Mouse (Mus musculus): ENCODE measurements around the gene Zscan10.
"Not testable (repeated sequence)": the region's sequence is repeated elsewhere in the genome, so short reads cannot be mapped to it uniquely, and the experiment has no call there.

Zscan10 gene

DNA sequence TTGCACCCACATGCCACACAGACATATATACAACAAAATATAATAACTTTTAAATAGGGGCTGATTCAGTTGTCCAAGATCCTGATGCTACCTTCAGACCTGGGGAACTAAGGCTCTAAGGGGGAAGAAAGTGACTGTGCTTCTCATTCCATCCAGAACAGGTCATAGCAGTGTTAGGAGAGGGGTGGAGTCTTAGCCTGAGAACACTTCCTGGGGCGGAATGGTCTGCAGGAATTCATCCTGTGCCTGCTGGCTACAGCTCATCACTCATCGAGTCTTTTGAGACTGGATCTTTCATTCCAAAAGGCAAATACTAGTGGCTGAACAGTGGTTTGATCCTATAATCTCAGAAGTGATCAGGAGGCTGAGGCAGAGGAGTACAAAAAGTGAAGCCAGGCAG lies 13.4 kb upstream of the Zscan10 start:
- peak; percentile 72 for DNase-seq (ENCODE audit: low read depth, low spot score)

DNA sequence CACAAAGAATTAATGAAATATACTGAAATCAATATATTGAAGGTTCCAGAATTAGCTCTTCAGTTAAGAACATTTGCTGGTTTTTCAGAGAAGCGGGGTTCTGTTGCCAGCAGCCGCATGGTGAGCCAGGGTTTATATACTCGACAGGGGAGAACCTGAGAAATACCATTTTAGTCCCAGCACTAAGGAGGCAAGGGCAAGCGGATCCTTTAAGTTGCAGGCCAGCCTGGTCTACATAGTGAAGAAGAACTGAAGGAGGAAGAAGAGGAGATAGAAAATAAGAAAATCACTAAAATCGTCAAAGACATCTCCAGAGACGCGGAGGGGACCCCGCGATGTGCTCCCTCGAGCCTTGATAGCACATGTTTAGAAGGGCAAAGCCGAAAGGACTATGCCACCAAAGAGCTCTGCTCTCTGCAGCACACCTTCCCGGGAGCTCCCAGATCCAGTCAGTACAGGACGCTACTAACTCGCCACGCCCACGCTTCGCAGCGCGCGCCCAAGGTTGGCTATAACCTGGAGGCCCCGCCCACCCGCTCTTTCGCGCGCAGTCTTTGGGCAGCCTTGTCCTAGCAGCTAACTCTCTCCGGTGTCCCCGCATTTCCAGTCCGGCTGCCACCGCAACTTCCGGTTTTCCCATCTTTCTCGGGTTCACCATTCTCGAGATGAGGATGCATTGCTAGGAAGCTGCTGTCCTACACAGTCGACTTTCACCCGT lies 8.3 kb upstream of the Zscan10 start:
- peak; percentile 99 for DNase-seq (ENCODE audit: low read depth, low spot score)

DNA sequence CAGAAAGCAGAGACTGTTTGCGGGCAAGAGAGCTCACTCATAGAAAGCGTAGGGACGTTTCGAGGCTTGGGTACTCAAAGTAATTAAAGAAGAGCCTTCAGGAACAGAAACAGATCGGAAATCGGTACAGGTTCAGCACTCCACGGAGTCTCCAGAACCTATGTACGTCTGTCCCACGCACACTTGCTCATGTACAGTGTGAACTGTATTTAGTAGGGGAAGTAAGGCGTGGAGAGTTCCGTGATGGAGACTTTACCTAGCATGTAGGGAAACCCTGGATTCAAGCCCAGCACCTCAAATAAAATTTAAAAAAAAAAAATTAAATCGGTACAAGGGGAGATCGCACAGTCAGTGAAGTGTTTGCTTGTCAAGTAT lies 7.7 kb upstream of the Zscan10 start:
- no peak for DNase-seq (ENCODE audit: low read depth, low spot score)

DNA sequence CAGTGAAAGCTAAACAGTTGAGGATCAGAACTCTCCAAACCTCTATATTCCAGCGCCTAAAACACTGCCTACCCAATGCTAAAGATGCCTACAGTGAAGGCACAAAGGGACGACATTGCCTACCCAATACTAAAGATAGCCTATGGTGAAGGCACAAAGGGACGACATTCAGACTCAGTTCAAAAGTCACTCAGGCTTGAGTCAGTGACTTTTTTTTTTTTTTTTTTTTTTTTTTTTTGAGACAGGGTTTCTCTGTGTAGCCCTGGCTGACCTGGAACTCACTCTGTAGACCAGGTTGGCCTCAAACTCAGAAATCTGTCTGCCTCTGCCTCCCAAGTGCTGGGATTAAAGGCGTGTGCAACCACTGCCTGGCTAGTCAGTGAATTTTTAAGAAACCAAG lies 5.5 kb upstream of the Zscan10 start:
- DNase-seq (ENCODE audit: low read depth, low spot score), result not testable (repeated sequence)

DNA sequence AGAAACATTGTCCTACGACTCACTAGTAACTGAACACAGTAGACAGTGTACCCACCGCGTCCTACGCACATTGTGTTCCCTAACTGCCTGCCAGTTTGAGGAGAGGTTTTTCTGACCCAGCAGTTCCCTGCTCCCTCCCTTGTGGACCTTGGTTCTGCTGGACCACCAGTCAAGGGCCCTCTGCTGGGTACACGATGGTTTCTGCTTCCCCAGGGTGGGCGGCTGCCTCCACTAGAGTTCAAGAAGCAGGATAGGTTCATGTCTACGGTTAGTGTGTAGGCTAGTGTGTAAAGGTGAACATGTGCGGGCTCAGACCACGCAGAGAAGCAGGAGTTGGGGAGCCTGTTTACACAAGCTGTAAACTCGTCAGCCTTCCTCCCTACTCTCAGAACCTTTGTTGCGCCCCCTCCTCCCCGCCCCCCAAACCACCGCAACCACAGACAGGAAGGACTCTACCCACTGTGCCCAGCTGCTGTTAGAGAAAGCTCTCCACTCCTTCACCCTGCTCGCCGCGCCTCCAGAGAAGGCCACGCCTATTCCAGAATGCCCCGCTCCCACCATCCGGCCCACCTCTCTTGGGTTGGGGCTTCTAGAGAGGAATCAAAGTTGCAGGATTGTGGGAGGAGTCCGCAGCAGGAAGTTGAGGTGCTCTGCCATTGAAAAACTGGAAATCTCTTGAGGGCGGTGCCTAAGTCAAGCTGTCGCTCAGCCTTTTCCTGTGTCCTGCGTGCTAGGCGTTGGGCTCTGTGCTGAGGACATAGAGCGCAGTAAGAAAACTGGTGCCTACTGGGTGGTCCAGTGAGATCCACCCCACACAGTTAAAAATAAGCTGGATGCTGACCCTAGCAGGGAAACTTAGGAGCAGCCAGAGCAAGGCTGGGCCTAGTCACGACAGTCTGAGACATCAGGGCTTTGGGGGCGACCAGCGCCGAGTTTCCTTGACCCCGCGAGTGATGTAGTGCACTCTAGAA lies 1.8 kb upstream of the Zscan10 start, which contains the start of gene Zfp13:
Zfp13 (minus strand) TSS at position 906 of the 971 bp plus-strand sequence.
- peak; percentile 100 for DNase-seq (ENCODE audit: low read depth, low spot score)

DNA sequence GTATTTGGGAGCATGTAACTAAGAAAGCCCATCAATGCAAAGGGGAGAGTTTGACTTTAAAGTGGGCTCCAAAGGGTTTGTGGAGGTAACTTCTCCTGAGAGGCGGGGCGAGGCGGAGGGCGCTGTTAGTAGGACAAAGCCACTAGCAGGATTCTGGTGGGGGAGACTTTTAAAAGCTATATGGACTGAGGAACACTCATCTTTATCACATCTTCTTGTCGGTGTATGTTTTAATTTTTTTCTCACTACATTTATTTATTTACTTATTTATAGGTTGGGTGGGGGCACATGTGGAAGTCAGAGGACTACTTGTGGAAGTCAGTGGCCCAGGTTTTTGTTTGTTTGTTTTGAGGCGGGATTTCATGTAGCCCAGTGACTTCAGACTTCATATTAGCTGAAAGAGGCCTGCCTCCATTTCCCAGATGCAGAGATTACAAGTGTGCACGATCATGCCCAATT lies 1.0 kb upstream of the Zscan10 start:
- peak; percentile 87 for DNase-seq (ENCODE audit: low read depth, low spot score)

DNA sequence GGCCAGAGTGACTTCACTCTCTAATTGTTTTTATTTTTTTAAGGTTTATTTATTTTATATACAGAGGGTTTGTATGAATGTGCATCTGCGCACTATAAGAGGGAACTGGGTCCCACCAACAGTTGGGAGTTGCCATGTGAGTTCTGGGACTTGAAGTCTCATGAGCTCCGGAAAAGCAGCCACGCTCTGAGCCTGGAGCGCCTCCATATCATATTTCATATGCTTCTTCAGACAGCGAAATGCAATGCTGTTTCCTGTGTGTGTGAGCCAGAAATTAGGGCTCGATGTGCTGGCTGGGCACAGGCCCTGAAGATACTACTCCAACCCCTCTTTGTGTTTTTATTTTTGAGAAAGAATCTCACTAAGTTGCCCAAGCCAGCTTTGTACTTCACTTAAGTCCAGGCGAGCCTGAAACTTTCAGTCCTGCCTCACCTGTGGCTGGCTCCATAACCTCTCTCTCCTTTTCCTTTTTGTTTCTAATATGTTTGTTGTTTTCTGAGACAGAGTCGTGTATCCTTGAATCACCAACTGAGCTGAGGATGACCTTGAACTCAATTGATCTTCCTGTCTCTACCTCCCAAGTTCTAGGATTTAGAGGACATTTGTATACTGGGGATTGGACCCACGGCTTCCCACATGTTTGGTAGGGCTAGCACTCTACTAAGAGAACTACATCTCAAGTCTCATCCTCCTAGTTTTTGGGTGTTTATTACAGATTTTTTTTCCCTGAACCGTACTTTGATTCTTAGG lies 1.4 kb downstream of the Zscan10 start:
- DNase-seq (ENCODE audit: low read depth, low spot score), result peak; percentile 80

DNA sequence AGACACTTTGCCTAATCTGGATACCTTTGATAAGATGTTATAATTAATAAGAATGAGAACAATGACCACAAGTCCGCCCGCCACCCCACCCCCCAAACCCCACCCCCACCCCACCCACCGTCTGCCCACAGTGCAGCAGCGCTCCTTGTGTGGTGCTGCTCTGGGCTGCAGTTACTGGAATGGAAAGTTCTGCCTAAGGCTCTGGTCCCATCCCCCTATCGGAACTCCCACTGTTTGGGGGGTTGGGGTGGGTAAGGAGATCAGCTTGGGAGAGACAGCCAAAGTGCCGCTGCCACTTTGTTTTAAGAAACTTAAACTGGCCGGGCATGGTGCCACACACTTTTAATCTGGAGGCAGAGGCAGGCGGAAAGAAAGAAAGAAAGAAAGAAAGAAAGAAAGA lies 2.4 kb downstream of the Zscan10 start:
- DNase-seq (ENCODE audit: low read depth, low spot score), result peak; percentile 86

DNA sequence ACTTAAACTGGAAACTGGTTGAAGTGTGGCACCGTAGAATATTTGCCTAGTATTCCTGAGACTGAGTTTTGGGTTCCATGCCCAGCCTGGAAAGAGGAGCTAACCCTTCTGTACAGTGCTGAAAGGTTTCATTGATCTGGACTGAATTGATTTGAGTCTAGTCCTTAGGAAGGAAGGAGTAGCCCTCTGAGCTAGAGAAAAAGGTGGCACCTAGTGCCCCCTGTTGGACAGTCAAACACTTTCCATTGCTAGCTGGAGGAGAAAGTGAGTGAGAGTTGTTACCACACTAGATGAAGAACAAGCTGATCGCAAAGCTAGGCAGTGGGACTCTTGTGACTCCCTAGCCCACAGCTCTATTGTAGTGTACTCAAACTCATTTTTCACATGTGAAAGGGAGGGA lies 2.9 kb downstream of the Zscan10 start:
- peak; percentile 94 for DNase-seq (ENCODE audit: low read depth, low spot score)

DNA sequence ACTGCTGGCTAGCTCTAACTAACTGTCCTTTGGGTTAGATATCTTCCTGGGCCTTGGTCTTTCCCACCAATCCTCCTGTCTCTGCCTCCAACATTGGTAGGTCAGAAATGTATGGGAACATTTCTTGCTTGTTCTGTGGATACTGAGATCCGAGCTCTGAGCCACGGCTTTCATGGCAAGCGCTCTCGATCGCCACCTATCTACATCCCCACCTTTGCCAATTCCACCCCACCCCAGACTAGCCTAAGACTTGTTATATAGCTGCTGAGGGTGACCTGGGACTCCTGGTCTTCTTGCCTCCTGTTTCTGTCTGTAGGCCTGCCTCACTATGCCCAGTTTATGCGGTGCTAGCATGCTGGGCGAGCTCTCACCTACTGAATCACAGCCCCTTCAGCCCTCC lies 3.7 kb downstream of the Zscan10 start:
- peak; percentile 80 for DNase-seq (ENCODE audit: low read depth, low spot score)

DNA sequence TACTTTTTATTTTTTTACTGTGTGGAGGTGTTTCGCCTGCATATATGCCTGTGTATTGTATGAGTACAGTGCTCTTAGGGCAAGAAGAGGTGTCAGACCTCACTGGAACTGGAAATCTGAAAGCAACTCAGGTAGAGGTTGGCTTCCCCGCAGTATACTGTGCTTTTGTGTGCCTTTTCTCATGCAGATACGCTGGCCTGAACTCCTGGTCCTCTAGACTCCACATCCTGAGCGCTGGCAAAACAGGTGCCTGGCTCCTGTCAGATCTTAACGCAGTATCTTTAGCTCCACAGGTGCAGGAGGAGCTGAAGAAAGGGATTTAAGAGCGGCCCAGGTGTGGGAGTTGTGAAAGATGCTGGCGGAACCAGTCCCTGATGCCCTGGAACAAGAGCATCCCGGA lies 4.6 kb downstream of the Zscan10 start:
- DNase-seq (ENCODE audit: low read depth, low spot score), result peak; percentile 76

DNA sequence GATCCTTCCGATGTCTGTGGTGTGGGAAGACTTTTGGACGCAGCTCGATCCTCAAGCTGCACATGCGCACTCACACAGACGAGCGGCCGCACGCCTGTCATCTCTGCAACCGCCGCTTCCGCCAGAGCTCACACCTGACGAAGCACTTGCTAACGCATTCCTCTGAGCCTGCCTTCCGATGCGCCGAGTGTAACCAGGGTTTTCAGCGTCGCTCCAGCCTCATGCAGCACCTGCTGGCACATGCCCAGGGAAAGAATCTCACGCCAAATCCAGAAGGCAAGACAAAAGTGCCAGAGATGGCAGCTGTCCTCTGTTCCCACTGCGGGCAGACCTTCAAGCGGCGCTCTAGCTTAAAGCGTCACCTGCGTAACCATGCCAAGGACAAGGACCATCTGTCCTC lies 9.0 kb downstream of the Zscan10 start:
- DNase-seq (ENCODE audit: low read depth, low spot score), result peak; percentile 70

DNA sequence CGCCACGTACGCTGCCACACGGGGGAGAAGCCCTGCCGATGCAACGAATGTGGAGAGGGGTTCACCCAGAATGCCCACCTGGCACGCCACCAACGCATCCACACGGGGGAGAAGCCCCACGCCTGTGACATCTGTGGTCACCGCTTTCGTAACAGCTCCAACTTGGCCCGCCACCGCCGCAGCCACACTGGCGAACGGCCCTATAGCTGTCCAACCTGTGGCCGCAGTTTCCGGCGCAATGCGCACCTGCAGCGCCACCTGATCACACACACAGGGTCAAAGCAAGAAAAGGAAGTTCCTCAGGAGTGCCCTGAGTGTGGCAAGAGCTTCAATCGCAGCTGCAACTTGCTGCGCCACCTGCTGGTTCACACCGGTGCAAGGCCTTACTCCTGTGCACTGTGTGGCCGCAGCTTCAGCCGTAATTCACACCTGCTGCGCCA lies 9.7 kb downstream of the Zscan10 start:
- peak; percentile 91 for DNase-seq (ENCODE audit: low read depth, low spot score)

DNA sequence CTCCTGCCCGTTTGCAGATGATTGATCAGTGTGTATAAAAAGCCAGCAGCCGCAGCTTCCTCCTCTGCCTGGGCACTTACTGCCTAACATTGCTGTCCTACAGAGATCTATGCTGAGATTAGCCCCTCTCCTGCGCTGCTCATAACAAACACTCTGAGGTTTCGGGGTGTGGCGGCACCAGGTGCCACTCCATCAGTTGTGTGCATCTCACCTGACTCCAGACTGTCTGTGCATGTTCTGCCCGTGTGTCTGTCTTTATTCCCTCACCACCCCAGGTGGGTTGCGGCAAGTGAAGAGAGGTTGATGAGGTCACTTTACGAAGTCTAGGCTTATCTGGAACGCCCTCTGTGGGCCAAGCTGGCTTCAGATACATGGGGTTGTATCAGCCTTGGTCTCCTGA lies 16.4 kb downstream of the Zscan10 start:
- no peak for DNase-seq (ENCODE audit: low read depth, low spot score)

DNA sequence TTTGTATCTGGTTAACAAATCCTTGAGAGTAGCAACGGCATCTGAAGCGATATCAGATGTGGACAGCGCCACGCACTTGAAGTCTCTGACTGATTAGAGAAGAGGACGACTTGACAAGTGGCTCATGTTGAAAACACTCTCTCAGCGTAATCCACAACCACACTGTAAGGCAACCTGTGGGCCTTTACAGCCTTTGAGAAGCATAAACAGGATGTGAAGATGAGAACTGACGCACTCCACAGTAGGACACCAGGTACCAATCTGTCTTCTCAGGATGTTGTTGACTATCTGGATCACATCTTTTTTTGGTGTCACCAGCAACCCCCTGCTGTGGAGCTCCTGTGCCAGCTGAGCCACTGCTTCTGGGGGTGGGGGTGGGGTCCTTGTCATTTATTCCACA lies 19.7 kb downstream of the Zscan10 start:
- DNase-seq (ENCODE audit: low read depth, low spot score), result no peak

DNA sequence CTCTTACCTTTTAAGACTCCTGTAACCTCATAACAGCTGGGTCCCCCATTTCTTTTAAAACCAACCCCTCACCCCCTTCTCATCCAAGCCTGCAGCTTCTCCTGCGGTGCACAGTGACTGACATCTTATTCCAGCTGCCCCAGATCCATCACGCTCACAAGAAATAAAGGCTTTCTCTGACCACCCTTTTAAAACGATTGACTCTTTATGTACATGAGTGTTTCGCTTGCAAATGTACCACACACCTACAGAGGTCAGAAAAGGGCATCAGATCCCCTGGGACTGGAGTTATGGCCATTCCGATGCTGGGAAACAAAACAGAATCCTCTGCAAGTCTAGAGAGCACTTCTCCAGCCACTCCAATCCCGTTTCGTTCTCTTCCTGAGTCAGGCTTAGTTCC lies 27.2 kb downstream of the Zscan10 start:
- peak; percentile 75 for DNase-seq (ENCODE audit: low read depth, low spot score)

DNA sequence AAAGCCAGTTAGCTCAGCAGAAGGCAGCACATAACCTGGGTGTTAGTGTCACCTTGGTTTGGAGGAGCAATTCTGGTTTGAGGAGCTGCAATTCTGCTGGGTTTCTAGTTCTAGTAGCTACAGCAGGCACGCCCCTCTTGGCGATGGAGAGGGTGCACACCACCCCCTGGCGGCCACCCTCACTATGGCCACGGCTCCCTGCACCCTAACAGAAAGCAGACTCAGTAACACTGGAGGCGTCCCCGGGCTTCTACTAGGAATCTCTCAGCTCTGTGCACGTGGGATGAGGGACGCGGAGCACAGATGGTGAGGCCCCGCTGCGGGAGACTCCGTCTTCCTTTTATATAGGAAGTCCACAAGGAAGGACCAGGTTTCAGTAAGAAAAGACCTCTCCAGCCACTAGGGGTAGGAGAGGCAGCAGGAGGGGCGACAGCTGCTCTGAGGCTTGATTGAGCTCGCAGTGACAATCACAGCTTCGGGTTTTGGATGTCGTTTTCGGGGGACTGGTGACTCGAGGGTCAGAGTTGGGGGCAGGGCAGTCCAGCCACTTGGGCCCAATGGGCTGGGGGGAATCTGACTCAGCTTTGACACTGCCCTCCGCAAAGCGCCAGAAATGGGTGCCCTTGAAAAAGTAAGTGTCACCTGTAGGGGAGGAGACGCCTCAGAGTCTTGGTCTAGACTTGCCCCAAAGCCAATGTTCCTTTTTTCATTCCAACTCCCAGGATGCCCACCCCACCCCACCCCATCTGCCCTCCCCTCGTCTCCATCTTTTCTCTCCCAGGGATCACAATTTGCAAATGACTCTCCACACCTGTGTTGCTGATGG lies 29.8 kb downstream of the Zscan10 start:
- DNase-seq (ENCODE audit: low read depth, low spot score), result peak; percentile 86

DNA sequence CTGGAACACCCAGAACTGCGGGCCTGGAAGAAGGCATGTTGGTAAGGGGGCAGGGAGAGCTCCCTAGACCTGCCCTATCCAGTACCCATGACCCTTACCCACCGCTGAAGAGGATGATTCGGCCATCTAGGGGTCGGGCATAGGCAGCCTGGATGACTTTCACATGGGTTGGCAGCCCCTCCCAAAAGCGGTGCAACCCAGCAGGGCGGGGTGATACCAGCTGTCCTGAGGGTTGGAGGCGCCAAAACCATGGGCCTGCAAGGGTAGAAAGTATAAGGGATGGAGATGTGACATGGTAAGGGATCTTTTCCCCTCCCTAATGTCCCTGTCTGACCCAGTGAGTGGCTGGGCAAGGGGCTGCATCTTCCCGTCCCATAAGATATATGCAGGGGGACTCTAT lies 30.6 kb downstream of the Zscan10 start:
- DNase-seq (ENCODE audit: low read depth, low spot score), result no peak

DNA sequence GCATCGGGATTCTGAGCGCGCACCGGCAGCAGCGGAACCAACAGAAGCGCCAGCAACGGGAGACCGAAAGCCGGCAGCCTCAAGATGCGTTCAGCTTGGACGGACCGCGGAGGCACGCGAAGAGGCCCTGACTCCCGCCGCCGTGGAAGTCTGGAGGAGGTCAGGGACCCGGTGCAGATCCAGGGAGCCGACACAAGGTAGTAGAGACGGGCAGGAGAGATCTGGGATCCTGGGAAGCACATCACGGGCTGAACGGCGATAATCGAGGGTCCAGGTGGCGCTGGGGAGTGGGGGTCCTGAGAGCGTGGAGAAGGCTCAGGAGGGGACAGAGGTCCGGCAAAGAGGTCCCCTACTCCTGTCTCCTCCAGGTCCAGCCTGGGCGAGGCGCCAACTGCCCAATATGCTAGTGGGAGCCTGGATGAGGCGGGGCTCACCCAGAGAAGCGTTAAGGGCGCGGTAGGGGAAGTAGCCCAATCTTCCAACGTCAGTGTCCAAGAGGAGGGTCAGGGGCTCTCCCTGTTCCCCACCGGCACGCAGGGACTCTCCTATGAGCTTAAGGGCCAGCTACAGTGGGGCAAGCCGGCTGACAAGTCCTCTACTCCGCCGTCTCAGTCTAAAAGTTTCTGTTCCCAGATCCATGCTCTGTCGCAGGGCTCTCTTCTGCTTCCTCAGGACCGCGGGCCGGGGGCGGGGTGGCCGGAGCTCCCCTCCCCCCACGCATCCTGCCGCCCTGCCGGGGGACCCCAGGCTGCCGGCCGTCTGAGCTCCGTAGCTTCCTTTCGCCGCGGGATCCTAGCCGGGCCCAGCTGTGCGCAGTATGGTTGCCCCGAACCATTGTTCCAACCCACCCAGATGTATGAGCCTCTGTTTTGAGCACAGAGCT lies 44.2 kb downstream of the Zscan10 start, which contains the start of gene Mmp25:
Mmp25 (minus strand) TSS at position 665 of the 883 bp plus-strand sequence.
- DNase-seq (ENCODE audit: low read depth, low spot score), result peak; percentile 41

DNA sequence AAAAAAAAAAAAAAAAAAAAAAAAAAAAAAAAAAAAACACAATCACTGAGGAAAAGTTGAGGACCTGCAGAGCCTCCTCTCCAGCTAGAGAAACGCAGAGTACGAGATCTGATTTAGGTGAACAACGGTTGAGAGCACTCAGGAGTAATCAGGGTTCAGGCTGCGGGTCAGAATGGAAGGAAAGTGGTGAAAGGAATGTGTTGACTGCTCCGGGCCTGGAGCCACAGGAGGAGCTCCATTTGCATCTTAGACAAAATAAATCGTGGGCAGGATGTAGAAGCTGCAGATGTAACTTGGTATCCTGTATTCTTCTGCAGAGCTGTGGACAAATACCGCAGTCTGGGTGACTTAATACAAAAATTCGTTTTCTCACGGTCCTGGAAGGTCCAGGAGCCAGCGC lies 45.2 kb downstream of the Zscan10 start:
- peak; percentile 73 for DNase-seq (ENCODE audit: low read depth, low spot score)

Measured in R1 (cell line).